Mouse (Mus musculus) liver, embryonic 14.5 days (tissue): ENCODE data around the gene Men1. TPM values are rescaled to one million over a fixed set of nuclear protein-coding genes. Genes with fewer than 3 reads are reported as not detected.

Source experiments
- ATAC-seq: fragments of 200-750 bp; cut with Nextera tagmentation; 2 replicates; pipeline ENCODE4 v1.8.0; 2017; ENCODE audit warnings: moderate number of reproducible peaks, mild to moderate bottlenecking, moderate library complexity; ENCODE audit not compliant: insufficient read depth
- DNase-seq, 3 experiments: peaks; one replicate each; pipeline ENCODE4 v3.0.0-alpha.2; 2012 to 2013; ENCODE audit warnings: low read depth in 3 of 3, low spot score in 3 of 3
- H3K27ac ChIP-seq: fragments of 300-500 bp; sonication (generic); 2 replicates; pipeline ENCODE4 v1.5.1; 2014; ENCODE audit warnings: moderate library complexity, mild to moderate bottlenecking, control low read depth, inconsistent platforms
- H3K27me3 ChIP-seq: fragments of 300-500 bp; sonication (generic); 2 replicates; pipeline ENCODE4 v1.6.1; 2014; ENCODE audit warnings: mild to moderate bottlenecking, low read length, moderate library complexity; ENCODE audit not compliant: control insufficient read depth, insufficient read depth
- H3K36me3 ChIP-seq: fragments of 300-500 bp; sonication (generic); replicated peaks from 2 replicates; pipeline ENCODE4 v1.6.1; 2014; ENCODE audit warnings: low read depth; ENCODE audit not compliant: control insufficient read depth, insufficient read depth
- H3K4me1 ChIP-seq, 2 experiments: fragments of 200-500 bp in 1 of 2; fragments of 300-500 bp in 1 of 2; sonication (generic) in 1 of 2; replicated peaks; 2 replicates each; pipeline ENCODE4 v1.6.1; 2012 to 2014; ENCODE audit warnings: antibody characterized with exemption in 1 of 2, inconsistent platforms in 1 of 2, low read length in 1 of 2; ENCODE audit not compliant: control insufficient read depth in 2 of 2, insufficient read depth in 2 of 2
- H3K4me2 ChIP-seq: fragments of 300-500 bp; sonication (generic); 2 replicates; pipeline ENCODE4 v1.6.1; 2014; ENCODE audit warnings: low read depth, mild to moderate bottlenecking, control low read depth, moderate library complexity
- H3K4me3 ChIP-seq, 2 experiments: fragments of 200-500 bp in 1 of 2; fragments of 300-500 bp in 1 of 2; sonication (generic) in 1 of 2; 2 replicates each; pipeline ENCODE4 v1.5.1; 2012 to 2014; ENCODE audit warnings: low read depth in 2 of 2, low read length in 2 of 2, mild to moderate bottlenecking in 2 of 2, control low read depth in 1 of 2, inconsistent platforms in 1 of 2, moderate library complexity in 1 of 2; ENCODE audit not compliant: insufficient read depth in 1 of 2
- H3K9ac ChIP-seq: fragments of 300-500 bp; sonication (generic); replicated peaks from 2 replicates; pipeline ENCODE4 v1.6.1; 2014; ENCODE audit warnings: mild to moderate bottlenecking, control low read depth, moderate library complexity
- H3K9me3 ChIP-seq: fragments of 300-500 bp; sonication (generic); 2 replicates; pipeline ENCODE4 v1.6.1; 2016; ENCODE audit warnings: low read length, mixed read lengths; ENCODE audit not compliant: control insufficient read depth
- CTCF ChIP-seq: IDR thresholded peaks from 2 replicates; pipeline ENCODE4 v1.5.1; 2016; ENCODE audit warnings: antibody characterized with exemption, low read depth, control low read depth
- EP300 ChIP-seq: IDR thresholded peaks from 2 replicates; pipeline ENCODE4 v1.6.1; 2016; ENCODE audit warnings: antibody characterized with exemption, low read depth
- WGBS: fragments of 180-500 bp; shearing (Covaris S2); extraction: QIAGEN DNeasy Blood & Tissue Kit; methylation state at CpG from one replicate; pipeline ENCODE4 v1.1.7; 2014; ENCODE audit not compliant: insufficient replicate concordance; 5-methylcytosine and 5-hydroxymethylcytosine counted together
- polyA plus RNA-seq, 2 experiments: library from polyadenylated mRNA; depleted of rRNA in 1 of 2; stranded (reverse) in 1 of 2; unstranded in 1 of 2; fragments of >200 nt; fragmentation: Nextera tagmentation in 1 of 2; extraction: Ambion mirVana in 1 of 2; gene quantifications; 2 replicates each; pipeline versions ENCODE4 v1.2.1 to v1.2.3; 2012 to 2014

The Men1 gene
- polyA plus RNA-seq (2012; rRNA removed), result 19.9 and 20.4 TPM in 2 replicates
- polyA plus RNA-seq (2014; fragmentation: Nextera tagmentation; extraction: Ambion mirVana), result 12.5 and 13.5 TPM in 2 replicates

GRCm38 (mm10) chr19:6334673-6335457, at the start of gene Men1:
Men1 (plus strand) TSS chr19:6334979.
- H3K4me1 ChIP-seq, result peaks cover 13 to 24% of the 10 kb centered on the region in 2 experiments
- under 1% methylated on average over 43 of the region's 43 CpGs for WGBS

DNA sequence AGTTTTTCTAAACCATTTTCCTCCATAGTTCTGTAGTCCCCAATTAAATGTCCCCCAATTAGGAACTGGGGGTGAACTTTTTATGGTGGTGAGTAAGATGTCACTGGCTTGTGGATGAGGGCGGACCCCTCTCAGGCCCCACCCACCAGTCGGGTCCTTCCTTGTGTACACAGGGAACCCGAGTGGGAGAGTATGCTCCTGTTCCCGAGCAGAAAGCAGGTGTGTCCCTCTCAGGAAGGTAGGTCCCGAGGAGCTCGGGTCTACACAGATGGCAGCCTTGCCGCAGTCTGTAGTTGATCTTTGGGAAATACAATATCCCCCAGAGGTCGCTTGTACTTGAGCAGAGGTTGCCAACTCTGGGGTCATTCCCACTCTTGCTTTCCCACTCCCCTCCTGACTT, 49.6 kb upstream of the Men1 start:
- Histone ChIP-seq H3K36me3 (peaks cover 52% of the 10 kb centered on the region), H3K4me1 (peaks cover 85 to 88% of the 10 kb centered on the region in 2 experiments), H3K9me3 (no peaks in the 10 kb centered on the region), H3K4me2 (peak overlapping the region; percentile 77), H3K9ac (peak overlapping the region; percentile 70), H3K27ac (peak overlapping the region; percentile 96), H3K27me3 (no peaks in the 10 kb centered on the region), H3K4me3 (peak overlapping the region in 1 of 2 experiments; percentile 36; a peak in 1 of 4 replicates)
- WGBS, result 24% methylated on average over 8 of the region's 8 CpGs
- peak; percentile 23; the same call in 1 of the 2 replicates for ATAC-seq
- TF ChIP-seq EP300 (no peak), CTCF (no peak)
- no peak for DNase-seq

More at GRCm38 (mm10) chr19:6334673-6335457, at the start of gene Men1:
- TF ChIP-seq EP300 (no peak), CTCF (peak; percentile 46)
- peaks cover 6% of the 10 kb centered on the region for H3K36me3 ChIP-seq
- H3K27me3 ChIP-seq, result no peaks in the 10 kb centered on the region
- no peaks in the 10 kb centered on the region for H3K9me3 ChIP-seq
- peak within 1 kb of the TSS; percentile 70 for H3K27ac ChIP-seq
- peak within 1 kb of the TSS; percentile 100 for H3K4me2 ChIP-seq
- peak; percentile 87 for ATAC-seq
- peak within 1 kb of the TSS; percentile 87 to 92 for H3K4me3 ChIP-seq
- H3K9ac ChIP-seq, result peak within 1 kb of the TSS; percentile 78
- peak; percentile 89 to 93 (median 91) for DNase-seq

DNA sequence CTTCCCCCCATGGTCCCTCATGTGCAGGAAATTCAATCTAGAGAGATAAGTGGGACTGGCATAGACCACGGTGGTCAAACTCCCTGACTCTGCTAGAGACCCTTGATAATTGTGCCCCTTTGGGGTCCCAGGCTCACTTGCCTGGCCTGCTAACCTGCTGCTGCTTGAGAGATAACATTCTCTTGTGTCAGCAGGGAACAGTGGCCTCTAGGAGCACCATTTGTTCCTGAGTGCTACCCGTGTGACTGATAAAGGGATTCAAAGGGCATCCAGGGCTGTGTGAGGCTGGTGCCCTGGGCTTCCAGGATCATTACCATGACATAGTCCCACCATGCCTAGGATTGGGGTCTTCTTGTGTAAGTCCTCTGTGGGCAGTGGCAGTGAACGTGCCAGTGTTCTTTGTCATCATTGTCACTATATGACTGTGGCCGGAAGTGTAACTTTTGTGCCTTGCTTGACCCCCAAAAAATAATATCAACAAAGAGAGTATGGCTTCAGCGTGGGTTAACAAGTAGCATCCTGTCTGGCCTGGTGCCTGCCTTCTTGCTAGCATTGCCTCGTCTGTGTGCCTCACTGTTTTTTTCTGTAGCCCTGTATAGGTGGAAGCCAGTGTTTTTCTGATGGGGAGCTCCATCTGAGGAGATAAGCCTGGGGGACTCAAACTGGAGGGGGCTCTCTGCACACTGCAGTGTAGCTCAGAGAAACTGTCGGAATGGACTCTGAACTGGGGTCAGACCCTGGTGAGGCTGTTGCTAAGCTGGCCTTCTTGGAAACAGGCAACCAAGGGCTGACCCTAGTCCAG, 48.9 kb upstream of the Men1 start:
- 22% methylated on average over 7 of the region's 7 CpGs for whole genome bisulfite sequencing
- Histone ChIP-seq H3K9me3 (no peaks in the 10 kb centered on the region), H3K27ac (peak overlapping the region; percentile 96), H3K4me3 (peak overlapping the region; percentile 1 to 36; a peak in 2 of 4 replicates), H3K36me3 (peaks cover 46% of the 10 kb centered on the region), H3K4me2 (peak overlapping the region; percentile 77), H3K4me1 (peaks cover 84 to 87% of the 10 kb centered on the region in 2 experiments), H3K9ac (peak overlapping the region; percentile 70), H3K27me3 (no peaks in the 10 kb centered on the region)
- TF ChIP-seq EP300 (peak; percentile 59), CTCF (0 out of 2 replicates have a peak, but pooled peaks have one; percentile 5)
- no peak for DNase-seq
- peak; percentile 58 for ATAC-seq

DNA sequence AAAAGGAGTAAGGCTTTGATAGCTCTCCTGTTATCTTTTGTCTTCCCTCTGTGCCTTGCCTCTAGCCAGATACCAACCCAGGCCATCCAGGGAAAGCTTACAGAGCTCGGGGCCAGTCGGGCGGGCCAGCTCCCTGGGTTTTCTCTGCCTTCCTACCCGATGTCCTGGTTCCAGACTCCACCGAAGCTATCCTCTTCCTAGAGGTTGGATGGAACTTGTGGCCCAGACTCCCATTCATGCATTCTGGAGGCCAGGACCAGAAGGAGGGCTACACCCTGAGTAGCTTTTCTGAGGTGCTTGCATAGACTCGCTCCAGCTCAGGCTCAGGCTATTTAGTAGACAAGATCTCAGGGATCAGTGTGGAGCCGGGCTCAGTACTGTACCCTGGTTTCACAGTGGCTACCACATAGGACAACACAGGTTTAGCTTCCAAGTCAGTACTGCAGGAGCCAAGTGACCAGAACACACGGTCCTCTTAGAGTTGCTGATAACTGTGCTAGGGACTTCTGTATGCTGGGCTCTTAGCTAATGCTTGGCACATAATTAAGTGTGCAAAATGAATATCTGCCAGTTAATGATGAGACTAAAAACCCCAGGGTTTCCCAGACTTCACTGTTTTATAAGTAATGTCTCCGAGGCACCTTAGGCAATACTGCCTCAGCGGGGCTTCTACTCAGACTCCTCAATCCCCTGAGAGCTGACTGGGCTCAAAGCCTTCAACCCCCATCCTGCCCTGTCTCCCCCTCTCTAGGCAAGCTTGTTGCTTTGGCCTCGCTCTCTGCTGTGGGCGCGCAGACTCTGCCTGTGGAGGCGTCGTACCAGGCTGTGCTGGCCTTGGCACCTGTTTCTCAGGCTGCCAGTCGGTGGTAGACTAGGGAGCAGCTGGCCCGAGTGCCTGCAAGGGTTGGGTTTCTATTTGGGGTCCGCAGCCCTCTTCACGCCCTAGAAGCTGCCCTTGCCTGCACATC, 48.1 kb upstream of the Men1 start:
- peaks cover 84 to 87% of the 10 kb centered on the region in 2 experiments for H3K4me1 ChIP-seq
- H3K27me3 ChIP-seq, result no peaks in the 10 kb centered on the region
- TF ChIP-seq EP300 (0 out of 2 replicates have a peak, but pooled peaks have one; percentile 40), CTCF (no peak)
- no peak overlapping the region for H3K4me3 ChIP-seq
- H3K36me3 ChIP-seq, result peaks cover 37% of the 10 kb centered on the region
- peak overlapping the region; percentile 70 for H3K9ac ChIP-seq
- peak overlapping the region; percentile 96 for H3K27ac ChIP-seq
- no peak for DNase-seq
- WGBS, result 62% methylated on average over 19 of the region's 19 CpGs
- no peaks in the 10 kb centered on the region for H3K9me3 ChIP-seq
- H3K4me2 ChIP-seq, result peak overlapping the region; percentile 77
- peak; percentile 32 for ATAC-seq
